Mouse (Mus musculus) G1E (cell line): ENCODE measurements around the gene Asb3. TPM values are rescaled to one million over a fixed set of nuclear protein-coding genes. Genes with fewer than 3 reads are reported as not detected.

Experiments used
- polyA plus RNA-seq: library from polyadenylated mRNA; stranded (reverse); fragments of >175 nt; gene quantifications from 2 replicates; pipeline ENCODE4 v1.2.3, GENCODE M21; 2012
- total RNA-seq, 2 experiments: library from RNA; stranded (forward) in 1 of 2; stranded (reverse) in 1 of 2; fragments of 200-1000 nt in 1 of 2; fragments of >200 nt in 1 of 2; fragmentation: Nextera tagmentation in 1 of 2; gene quantifications; 2 replicates each; pipeline ENCODE4 v1.2.3; 2014 to 2017

Asb3 gene
- total and polyA plus RNA-seq, 3 experiments: 1.5 to 26.4 (median 16.1) TPM

Other genes starting within 250 kb of the Asb3 start
- 1.8 TPM in 1 of 2 replicates, not detected in the other for gene Acyp2, start 235.8 kb upstream of the Asb3 start, total RNA-seq (2014; fragmentation: Nextera tagmentation)
- 5.8 and 6.0 TPM in 2 replicates for gene Acyp2, start 235.8 kb upstream of the Asb3 start, total RNA-seq (2017)
- 0.10 and 0.76 TPM in 2 replicates for gene Acyp2, start 235.8 kb upstream of the Asb3 start, polyA plus RNA-seq
- gene Psme4, start 113.7 kb upstream of the Asb3 start, total RNA-seq (2014; fragmentation: Nextera tagmentation): 131 and 156 TPM in 2 replicates
- 82.9 and 94.5 TPM in 2 replicates for gene Psme4, start 113.7 kb upstream of the Asb3 start, total RNA-seq (2017)
- 7.0 and 7.5 TPM in 2 replicates for gene Psme4, start 113.7 kb upstream of the Asb3 start, polyA plus RNA-seq
- gene Gpr75, start 58 bp upstream of the Asb3 start, total RNA-seq (2014; fragmentation: Nextera tagmentation): not detected in 2 replicates
- gene Gpr75, start 58 bp upstream of the Asb3 start, total RNA-seq (2017): 0.06 TPM in 1 of 2 replicates, not detected in the other
- gene Gpr75, start 58 bp upstream of the Asb3 start, polyA plus RNA-seq: not detected in 2 replicates
- 70.1 and 76.1 TPM in 2 replicates for gene Erlec1, start 68.9 kb downstream of the Asb3 start, total RNA-seq (2014; fragmentation: Nextera tagmentation)
- gene Erlec1, start 68.9 kb downstream of the Asb3 start, total RNA-seq (2017): 30.3 TPM in 2 replicates
- 11.7 and 12.6 TPM in 2 replicates for gene Erlec1, start 68.9 kb downstream of the Asb3 start, polyA plus RNA-seq
- 16.0 and 18.1 TPM in 2 replicates for gene Chac2, start 100.9 kb downstream of the Asb3 start, total RNA-seq (2014; fragmentation: Nextera tagmentation)
- 43.1 and 56.1 TPM in 2 replicates for gene Chac2, start 100.9 kb downstream of the Asb3 start, total RNA-seq (2017)
- gene Chac2, start 100.9 kb downstream of the Asb3 start, polyA plus RNA-seq: 1.6 and 3.2 TPM in 2 replicates